Mouse (Mus musculus): ENCODE measurements around the gene Adcy9. TPM values are rescaled to one million over a fixed set of nuclear protein-coding genes. Genes with fewer than 3 reads are reported as not detected.

Gene Adcy9
- total and polyA plus RNA-seq, 3 experiments = 1.1 to 3.1 (median 1.2) TPM

DNA sequence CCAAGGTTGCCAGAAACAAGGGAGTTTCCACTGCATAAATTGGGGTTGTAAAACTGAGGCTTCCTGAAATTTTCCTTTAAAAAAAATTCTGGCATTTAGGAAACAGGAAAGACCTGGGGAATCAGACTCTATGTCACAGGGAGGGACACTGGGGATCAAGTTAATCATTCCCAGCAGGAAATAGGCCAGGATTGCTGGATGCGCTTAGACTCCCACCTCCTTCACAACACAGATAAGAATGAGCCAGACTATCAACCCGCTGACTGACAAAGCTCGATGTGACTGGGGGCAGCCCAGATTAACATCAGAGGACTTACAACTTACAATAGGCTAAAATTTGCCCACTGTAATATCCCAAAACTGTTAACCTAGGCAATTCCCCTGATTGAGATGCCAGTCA, 52.4 kb downstream of the Adcy9 start:
- no peaks in the 10 kb centered on the region for H3K27me3 ChIP-seq (replicated peaks)
- no peaks in the 10 kb centered on the region for H3K36me3 ChIP-seq (replicated peaks in 1 of 2; ENCODE audit: control insufficient read depth in 1 of 2, insufficient read depth in 1 of 2, low read length in 1 of 2)
- no peak overlapping the region for H3K9ac ChIP-seq (ENCODE audit: insufficient read depth, low read depth)
- no peaks in the 10 kb centered on the region for H3K9me3 ChIP-seq (replicated peaks; ENCODE audit: low read length)
- H3K4me1 ChIP-seq (ENCODE audit: control insufficient read depth in 1 of 2, insufficient read depth in 2 of 2) = peaks cover 4 to 34% of the 10 kb centered on the region in 2 experiments
- dilution Hi-C loops (cut with MboI; ENCODE audit: extremely low pct_ligation_motif_present, extremely low pct_unique_long_range_greater_than_20kb, low sequenced_read_pairs) (no loop called here), in situ Hi-C loops (cut with MboI; ENCODE audit: low pct_ligation_motif_present, low pct_unique_long_range_greater_than_20kb, low sequenced_read_pairs) (no loop called here)
- no peak overlapping the region for H3K27ac ChIP-seq (ENCODE audit: insufficient read depth, low read depth)
- H3K4me2 ChIP-seq (ENCODE audit: insufficient read depth, low read depth, poor library complexity, severe bottlenecking) = no peak overlapping the region
- H3K4me3 ChIP-seq (replicated peaks in 1 of 3; ENCODE audit: low read depth in 2 of 3, low read length in 2 of 3, poor library complexity in 1 of 3) = no peak overlapping the region
- TF ChIP-seq NRF1 (IDR thresholded peaks at IDR 0.05; ENCODE audit: low read depth, low read length) = no peak
- TF ChIP-seq SIN3A (IDR thresholded peaks at IDR 0.05; ENCODE audit: low read length) = no peak
- no peak for TF ChIP-seq MEF2A (IDR thresholded peaks at IDR 0.05; ENCODE audit: borderline replicate concordance, low read depth, low read length)
- TF ChIP-seq E2F4 (IDR thresholded peaks at IDR 0.05; ENCODE audit: insufficient replicate concordance, low read depth, low read length) = no peak
- TF ChIP-seq RAD21 (IDR thresholded peaks at IDR 0.05; ENCODE audit: low read depth, low read length) = no peak
- TF ChIP-seq EP300 (IDR thresholded peaks at IDR 0.05; ENCODE audit: low read length) = no peak
- no peak for TF ChIP-seq GABPA (IDR thresholded peaks at IDR 0.05; ENCODE audit: insufficient replicate concordance, low read depth, low read length)
- no peak for TF ChIP-seq SMC3 (IDR thresholded peaks at IDR 0.05; ENCODE audit: low read depth, low read length)
- no peak for TF ChIP-seq ELF1 (IDR thresholded peaks at IDR 0.05; ENCODE audit: low read depth, low read length)
- no peak for TF ChIP-seq PAX5 (IDR thresholded peaks at IDR 0.05; ENCODE audit: low read length)
- TF ChIP-seq ZC3H11A (IDR thresholded peaks at IDR 0.05; ENCODE audit: low read depth, low read length) = no peak
- no peaks in the 10 kb centered on the region for H3K79me2 ChIP-seq (replicated peaks; ENCODE audit: control insufficient read depth, extremely low read depth, insufficient read depth, poor library complexity, severe bottlenecking)
- DNase-seq (ENCODE audit: extremely low read depth) = no peak

DNA sequence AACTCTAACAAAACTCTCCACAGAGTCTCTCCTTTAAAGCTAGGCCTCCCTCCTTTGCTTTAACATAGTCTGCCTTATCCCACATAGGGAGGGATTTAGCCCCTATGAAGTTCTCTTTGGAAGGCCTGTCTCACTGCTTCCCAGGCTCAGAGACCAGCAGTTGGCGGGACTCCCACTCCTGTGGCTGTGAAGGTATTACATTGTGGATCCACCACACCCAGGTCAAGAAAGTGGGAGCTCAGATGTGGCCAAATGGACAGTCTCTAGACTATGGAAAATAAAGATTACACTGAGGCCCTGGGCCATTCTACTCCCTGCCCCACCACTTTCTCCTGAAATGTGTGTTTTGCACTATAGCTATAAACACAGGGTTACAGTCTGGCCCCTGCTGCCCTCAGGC, 53.0 kb downstream of the Adcy9 start:
- peaks cover 4 to 34% of the 10 kb centered on the region in 2 experiments for H3K4me1 ChIP-seq (ENCODE audit: control insufficient read depth in 1 of 2, insufficient read depth in 2 of 2)

More for the DNA sequence above, 53.0 kb downstream of the Adcy9 start:
- Histone ChIP-seq H3K36me3 (replicated peaks in 1 of 2; ENCODE audit: control insufficient read depth in 1 of 2, insufficient read depth in 1 of 2, low read length in 1 of 2) (no peaks in the 10 kb centered on the region), H3K4me3 (replicated peaks in 1 of 3; ENCODE audit: low read depth in 2 of 3, low read length in 2 of 3, poor library complexity in 1 of 3) (no peak overlapping the region), H3K9me3 (replicated peaks; ENCODE audit: low read length) (no peaks in the 10 kb centered on the region), H3K4me2 (ENCODE audit: insufficient read depth, low read depth, poor library complexity, severe bottlenecking) (no peak overlapping the region), H3K27me3 (replicated peaks) (no peaks in the 10 kb centered on the region), H3K9ac (ENCODE audit: insufficient read depth, low read depth) (no peak overlapping the region), H3K79me2 (replicated peaks; ENCODE audit: control insufficient read depth, extremely low read depth, insufficient read depth, poor library complexity, severe bottlenecking) (no peaks in the 10 kb centered on the region), H3K27ac (ENCODE audit: insufficient read depth, low read depth) (no peak overlapping the region)
- in situ Hi-C loops (cut with MboI; ENCODE audit: low pct_ligation_motif_present, low pct_unique_long_range_greater_than_20kb, low sequenced_read_pairs) = no loop called here
- TF ChIP-seq MXI1 (IDR thresholded peaks at IDR 0.05; ENCODE audit: low read depth, low read length) (no peak), RAD21 (IDR thresholded peaks at IDR 0.05; ENCODE audit: low read depth, low read length) (no peak), ZMIZ1 (IDR thresholded peaks at IDR 0.05; ENCODE audit: low read depth, low read length) (no peak), ELF1 (IDR thresholded peaks at IDR 0.05; ENCODE audit: low read depth, low read length) (no peak), GABPA (IDR thresholded peaks at IDR 0.05; ENCODE audit: insufficient replicate concordance, low read depth, low read length) (no peak), USF1 (IDR thresholded peaks at IDR 0.05; ENCODE audit: low read depth, low read length) (no peak), MYC (IDR thresholded peaks at IDR 0.05; ENCODE audit: low read depth, low read length) (no peak), TBP (conservative IDR thresholded peaks at IDR 0.05; ENCODE audit: low read depth, low read length) (no peak), MEF2A (IDR thresholded peaks at IDR 0.05; ENCODE audit: borderline replicate concordance, low read depth, low read length) (no peak), SIN3A (IDR thresholded peaks at IDR 0.05; ENCODE audit: low read length) (no peak), POLR2AphosphoS2 (IDR thresholded peaks at IDR 0.05; ENCODE audit: low read depth, low read length) (no peak), PAX5 (IDR thresholded peaks at IDR 0.05; ENCODE audit: low read length) (no peak)
- dilution Hi-C loops (cut with MboI; ENCODE audit: extremely low pct_ligation_motif_present, extremely low pct_unique_long_range_greater_than_20kb, low sequenced_read_pairs) = no loop called here
- no peak for DNase-seq (ENCODE audit: extremely low read depth)
